In genomic region chr7:57703580-57703979, GRCm38 (mm10) we compare ENCODE assay signal across 10 mouse cellular contexts.
DNase-seq lines count a peak whose midpoint lies in the region; ATAC-seq and TF ChIP-seq lines count a peak whose summit lies in the region.
"Had no signal": no experiment of that assay in that cellular context is flagged by ENCODE, and none has a peak within 500 bp of the region (broad histone marks: within the 10 kb centered on the region; RNA-seq: fewer than 3 reads in every experiment).

No protein-coding gene starts in this region.

- no peak overlapping the region for H3K27ac ChIP-seq in hindbrain, postnatal 0 days
- H3K27ac ChIP-seq in hindbrain, embryonic 10.5 days = no peak overlapping the region
- no peak overlapping the region for H3K27ac ChIP-seq in liver, postnatal 0 days (ENCODE audit: low read depth)
- H3K27ac ChIP-seq: limb, embryonic 15.5 days had no signal

- no peaks in the 10 kb centered on the region for H3K36me3 ChIP-seq in hindbrain, postnatal 0 days (ENCODE audit: insufficient read depth, low read length)
- H3K36me3 ChIP-seq in hindbrain, embryonic 10.5 days = no peaks in the 10 kb centered on the region
- no peaks in the 10 kb centered on the region for H3K36me3 ChIP-seq in liver, postnatal 0 days (replicated peaks; ENCODE audit: insufficient read depth, low read length)
- H3K36me3 ChIP-seq: limb, embryonic 15.5 days had no signal

- TF ChIP-seq CTCF in hindbrain, postnatal 0 days (IDR thresholded peaks at IDR 0.05; ENCODE audit: low read depth) = no peak
- TF ChIP-seq CTCF in liver, postnatal 0 days (IDR thresholded peaks at IDR 0.05; ENCODE audit: low read depth) = no peak

- H3K4me2 ChIP-seq in hindbrain, postnatal 0 days (ENCODE audit: low read depth, low read length) = no peak overlapping the region
- no peak overlapping the region for H3K4me2 ChIP-seq in liver, postnatal 0 days (ENCODE audit: low read depth, low read length)
- H3K4me2 ChIP-seq: limb, embryonic 15.5 days had no signal

- no peak for ATAC-seq in hindbrain, postnatal 0 days
- ATAC-seq in liver, postnatal 0 days = no peak

- H3K4me3 ChIP-seq in hindbrain, postnatal 0 days (ENCODE audit: low read length) = no peak overlapping the region
- no peak overlapping the region for H3K4me3 ChIP-seq in hindbrain, embryonic 10.5 days
- H3K4me3 ChIP-seq in liver, postnatal 0 days (ENCODE audit: low read depth, low read length) = no peak overlapping the region
- H3K4me3 ChIP-seq: limb, embryonic 15.5 days had no signal

- H3K9me3 ChIP-seq in hindbrain, postnatal 0 days (ENCODE audit: low read length) = no peaks in the 10 kb centered on the region
- H3K9me3 ChIP-seq in hindbrain, embryonic 10.5 days = no peaks in the 10 kb centered on the region
- no peaks in the 10 kb centered on the region for H3K9me3 ChIP-seq in liver, postnatal 0 days (ENCODE audit: low read length)
- H3K9me3 ChIP-seq: limb, embryonic 15.5 days had no signal

- 0 out of 2 replicates have a peak, but pooled peaks cover 2% of the 10 kb centered on the region for H3K4me1 ChIP-seq in hindbrain, postnatal 0 days (ENCODE audit: insufficient read depth, low read length)
- H3K4me1 ChIP-seq in hindbrain, embryonic 10.5 days (replicated peaks) = no peaks in the 10 kb centered on the region
- H3K4me1 ChIP-seq in liver, postnatal 0 days (ENCODE audit: insufficient read depth) = no peaks in the 10 kb centered on the region
- H3K4me1 ChIP-seq: limb, embryonic 15.5 days had no signal

- 38% methylated on average over 1 of the region's 1 CpGs for WGBS in hindbrain, postnatal 0 days
- 79% methylated on average over 1 of the region's 1 CpGs for WGBS in hindbrain, embryonic 10.5 days
- WGBS in liver, postnatal 0 days (ENCODE audit: insufficient replicate concordance) = 69% methylated on average over 1 of the region's 1 CpGs

- no peak overlapping the region for H3K9ac ChIP-seq in hindbrain, postnatal 0 days (replicated peaks; ENCODE audit: low read length)
- no peak overlapping the region for H3K9ac ChIP-seq in liver, postnatal 0 days (replicated peaks)
- H3K9ac ChIP-seq: limb, embryonic 15.5 days had no signal

- no peak for TF ChIP-seq EP300 in liver, postnatal 0 days (IDR thresholded peaks at IDR 0.05; ENCODE audit: low read depth)

- no peaks in the 10 kb centered on the region for H3K27me3 ChIP-seq in hindbrain, postnatal 0 days (ENCODE audit: insufficient read depth, low read length)
- no peaks in the 10 kb centered on the region for H3K27me3 ChIP-seq in hindbrain, embryonic 10.5 days (ENCODE audit: insufficient read depth, poor library complexity, severe bottlenecking)
- no peaks in the 10 kb centered on the region for H3K27me3 ChIP-seq in liver, postnatal 0 days (ENCODE audit: insufficient read depth, low read length)
- H3K27me3 ChIP-seq: limb, embryonic 15.5 days had no signal

- peak; percentile 42 for DNase-seq in hindbrain, postnatal 0 days (ENCODE audit: low spot score)
- no peak for DNase-seq in hindbrain, embryonic 10.5 days (ENCODE audit: low spot score)
- peak; percentile 76 for DNase-seq in adrenal gland, postnatal 14 days
- peak; percentile 26 to 48 for DNase-seq in cerebellum, postnatal 14 days
- peak; percentile 28 to 55 for DNase-seq in layer of hippocampus, postnatal 10 days (ENCODE audit: low spot score in 2 of 2)
- no peak for DNase-seq in T-cell, adult 2 months (ENCODE audit: low spot score)
- DNase-seq in liver, postnatal 0 days = no peak
- DNase-seq in thymus, adult 18-20 months = no peak
- DNase-seq: embryo, embryonic 11 days had no signal

Comparison
In these comparisons a context has a peak if more than half of its experiments do, and no peak if none do; other contexts are left out.
1. DNase-seq: peak in hindbrain, postnatal 0 days (single experiment), adrenal gland, postnatal 14 days (single experiment), cerebellum, postnatal 14 days (2 of 2) and layer of hippocampus, postnatal 10 days (2 of 2); none in hindbrain, embryonic 10.5 days (single experiment), T-cell, adult 2 months (single experiment), liver, postnatal 0 days (single experiment) and thymus, adult 18-20 months (0 of 2).